Mouse (Mus musculus) MEL (cell line): Measurements from ENCODE around the gene Rpl11. TPM values are rescaled to one million over a fixed set of nuclear protein-coding genes. Genes with fewer than 3 reads are reported as not detected.

Experiments
- DNase-seq: peaks from one replicate; pipeline ENCODE4 v3.0.0; 2011; ENCODE audit warnings: low read depth, low spot score
- H3K27ac ChIP-seq: 2 replicates; pipeline ENCODE4 v1.5.1; 2012; ENCODE audit warnings: low read depth, mild to moderate bottlenecking, control low read depth, low read length, moderate library complexity; ENCODE audit not compliant: control insufficient read depth
- H3K27me3 ChIP-seq, 2 experiments: fragments of 150-350 bp in 1 of 2; sonication (generic) in 1 of 2; 2 replicates each; pipeline ENCODE4 v1.6.1; 2012; ENCODE audit warnings: low read length in 2 of 2, mild to moderate bottlenecking in 2 of 2, improper control_type of control experiment in 1 of 2, moderate library complexity in 1 of 2; ENCODE audit not compliant: insufficient read depth in 2 of 2, control insufficient read depth in 1 of 2
- H3K36me3 ChIP-seq, 2 experiments: 2 replicates each; pipeline ENCODE4 v1.6.1; 2012 to 2014; ENCODE audit warnings: low read length in 2 of 2, improper control_type of control experiment in 1 of 2, inconsistent platforms in 1 of 2, mild to moderate bottlenecking in 1 of 2; ENCODE audit not compliant: insufficient read depth in 2 of 2, control insufficient read depth in 1 of 2
- H3K4me1 ChIP-seq, 2 experiments: fragments of 150-350 bp in 1 of 2; sonication (generic) in 1 of 2; 2 replicates each; pipeline ENCODE4 v1.6.1; 2012; ENCODE audit warnings: low read length in 2 of 2, improper control_type of control experiment in 1 of 2, mild to moderate bottlenecking in 1 of 2; ENCODE audit not compliant: insufficient read depth in 2 of 2, control insufficient read depth in 1 of 2
- H3K4me3 ChIP-seq, 2 experiments: fragments of 150-350 bp in 1 of 2; sonication (generic) in 1 of 2; 2 replicates each; pipeline ENCODE4 v1.5.1; 2012; ENCODE audit warnings: low read depth in 2 of 2, low read length in 2 of 2, mild to moderate bottlenecking in 2 of 2, moderate library complexity in 2 of 2, control low read depth in 1 of 2, improper control_type of control experiment in 1 of 2; ENCODE audit not compliant: control insufficient read depth in 1 of 2, insufficient read depth in 1 of 2
- H3K79me2 ChIP-seq: 2 replicates; pipeline ENCODE4 v1.6.1; 2012; ENCODE audit warnings: mild to moderate bottlenecking, low read length, moderate library complexity; ENCODE audit not compliant: control insufficient read depth, poor library complexity, insufficient read depth
- H3K9ac ChIP-seq: 2 replicates; pipeline ENCODE4 v1.6.1; 2012; ENCODE audit warnings: low read depth, mild to moderate bottlenecking, control low read depth, low read length, moderate library complexity; ENCODE audit not compliant: control insufficient read depth, poor library complexity, severe bottlenecking
- H3K9me3 ChIP-seq: fragments of 150-350 bp; sonication (generic); replicated peaks from 2 replicates; pipeline ENCODE4 v1.6.1; 2012; ENCODE audit warnings: mild to moderate bottlenecking, low read length, improper control_type of control experiment, moderate library complexity; ENCODE audit not compliant: insufficient read depth
- BHLHE40 ChIP-seq: IDR thresholded peaks from 2 replicates; pipeline ENCODE4 v1.6.1; 2012; ENCODE audit warnings: low read depth, mild to moderate bottlenecking, inconsistent platforms, low read length, improper control_type of control experiment, borderline replicate concordance
- CHD1 ChIP-seq: IDR thresholded peaks from 2 replicates; pipeline ENCODE4 v1.6.1; 2012; ENCODE audit warnings: low read depth, mild to moderate bottlenecking, inconsistent platforms, low read length, improper control_type of control experiment
- CTCF ChIP-seq, 3 experiments: IDR thresholded peaks in 2 of 3; conservative IDR thresholded peaks in 1 of 3; 2 replicates each; pipeline ENCODE4 v1.5.1; 2011 to 2012; ENCODE audit warnings: low read length in 3 of 3, low read depth in 2 of 3, mild to moderate bottlenecking in 2 of 3, improper control_type of control experiment in 1 of 3, inconsistent platforms in 1 of 3, mixed read lengths in 1 of 3, moderate library complexity in 1 of 3; ENCODE audit not compliant: control insufficient read depth in 1 of 3, insufficient read depth in 1 of 3, poor library complexity in 1 of 3, severe bottlenecking in 1 of 3
- ELF1 ChIP-seq: IDR thresholded peaks from 2 replicates; pipeline ENCODE4 v1.6.1; 2014; ENCODE audit warnings: low read depth, mild to moderate bottlenecking, inconsistent platforms, low read length, improper control_type of control experiment, moderate library complexity
- EP300 ChIP-seq, 2 experiments: IDR thresholded peaks; 2 replicates each; pipeline ENCODE4 v1.6.1; 2011; ENCODE audit warnings: improper control_type of control experiment in 2 of 2, low read length in 2 of 2, low read depth in 1 of 2, mild to moderate bottlenecking in 1 of 2
- ETS1 ChIP-seq: IDR thresholded peaks from 2 replicates; pipeline ENCODE4 v1.6.1; 2012; ENCODE audit warnings: low read depth, mild to moderate bottlenecking, inconsistent platforms, low read length, improper control_type of control experiment, moderate library complexity
- GABPA ChIP-seq: IDR thresholded peaks from 2 replicates; pipeline ENCODE4 v1.6.1; 2012; ENCODE audit warnings: low read depth, mild to moderate bottlenecking, inconsistent platforms, low read length, improper control_type of control experiment, moderate library complexity
- GATA1 ChIP-seq: IDR thresholded peaks from 2 replicates; pipeline ENCODE4 v1.6.1; 2011; ENCODE audit warnings: low read depth, low read length, improper control_type of control experiment
- HCFC1 ChIP-seq: IDR thresholded peaks from 2 replicates; pipeline ENCODE4 v1.6.1; 2012; ENCODE audit warnings: low read depth, mild to moderate bottlenecking, inconsistent platforms, low read length, improper control_type of control experiment, moderate library complexity
- JUND ChIP-seq: IDR thresholded peaks from 2 replicates; pipeline ENCODE4 v1.6.1; 2011; ENCODE audit warnings: low read depth, mild to moderate bottlenecking, improper control_type of control experiment, low read length
- MAFK ChIP-seq: IDR thresholded peaks from 2 replicates; pipeline ENCODE4 v1.6.1; 2011; ENCODE audit warnings: low read depth, mild to moderate bottlenecking, low read length, improper control_type of control experiment, borderline replicate concordance
- MAX ChIP-seq: IDR thresholded peaks from 2 replicates; pipeline ENCODE4 v1.6.1; 2011; ENCODE audit warnings: low read length, improper control_type of control experiment
- MAZ ChIP-seq: IDR thresholded peaks from 2 replicates; pipeline ENCODE4 v1.6.1; 2012; ENCODE audit warnings: low read depth, mild to moderate bottlenecking, inconsistent platforms, low read length, improper control_type of control experiment
- MEF2A ChIP-seq: IDR thresholded peaks from 2 replicates; pipeline ENCODE4 v1.6.1; 2014; ENCODE audit warnings: low read depth, mild to moderate bottlenecking, inconsistent platforms, low read length, improper control_type of control experiment; ENCODE audit not compliant: poor library complexity, insufficient replicate concordance, severe bottlenecking; ENCODE audit errors: extremely low read depth
- MXI1 ChIP-seq: IDR thresholded peaks from 2 replicates; pipeline ENCODE4 v1.6.1; 2011; ENCODE audit warnings: mild to moderate bottlenecking, low read depth, low read length, improper control_type of control experiment
- MYC ChIP-seq: IDR thresholded peaks from 2 replicates; pipeline ENCODE4 v1.6.1; 2011; ENCODE audit warnings: low read depth, mild to moderate bottlenecking, low read length, improper control_type of control experiment, moderate library complexity
- NELFE ChIP-seq: IDR thresholded peaks from 2 replicates; pipeline ENCODE4 v1.6.1; 2011; ENCODE audit warnings: low read depth, low read length, improper control_type of control experiment
- NRF1 ChIP-seq: IDR thresholded peaks from 2 replicates; pipeline ENCODE4 v1.6.1; 2014; ENCODE audit warnings: low read depth, mild to moderate bottlenecking, inconsistent platforms, low read length, improper control_type of control experiment, moderate library complexity; ENCODE audit not compliant: poor library complexity, insufficient read depth, severe bottlenecking
- RCOR1 ChIP-seq: IDR thresholded peaks from 2 replicates; pipeline ENCODE4 v1.6.1; 2012; ENCODE audit warnings: low read depth, mild to moderate bottlenecking, inconsistent platforms, low read length, improper control_type of control experiment
- SIN3A ChIP-seq: IDR thresholded peaks from 2 replicates; pipeline ENCODE4 v1.6.1; 2012; ENCODE audit warnings: low read length, improper control_type of control experiment, inconsistent platforms
- TAL1 ChIP-seq: IDR thresholded peaks from 2 replicates; pipeline ENCODE4 v1.6.1; 2012; ENCODE audit warnings: mild to moderate bottlenecking, inconsistent platforms, low read length, moderate library complexity, mixed read lengths
- TBP ChIP-seq: IDR thresholded peaks from 2 replicates; pipeline ENCODE4 v1.8.0; 2011; ENCODE audit warnings: low read depth, low read length, improper control_type of control experiment
- TCF12 ChIP-seq: IDR thresholded peaks from 2 replicates; pipeline ENCODE4 v1.6.1; 2014; ENCODE audit warnings: low read depth, mild to moderate bottlenecking, inconsistent platforms, low read length, improper control_type of control experiment, moderate library complexity
- UBTF ChIP-seq: IDR thresholded peaks from 2 replicates; pipeline ENCODE4 v1.6.1; 2012; ENCODE audit warnings: low read depth, mild to moderate bottlenecking, inconsistent platforms, low read length, improper control_type of control experiment, moderate library complexity, borderline replicate concordance; ENCODE audit not compliant: insufficient read depth
- USF1 ChIP-seq: IDR thresholded peaks from 2 replicates; pipeline ENCODE4 v1.6.1; 2014; ENCODE audit warnings: low read depth, mild to moderate bottlenecking, inconsistent platforms, low read length, improper control_type of control experiment, moderate library complexity
- USF2 ChIP-seq, 2 experiments: IDR thresholded peaks; 2 replicates each; pipeline ENCODE4 v1.6.1; 2011 to 2012; ENCODE audit warnings: improper control_type of control experiment in 2 of 2, low read length in 2 of 2, borderline replicate concordance in 1 of 2, inconsistent platforms in 1 of 2, low read depth in 1 of 2, mild to moderate bottlenecking in 1 of 2; ENCODE audit not compliant: insufficient read depth in 1 of 2
- ZMIZ1 ChIP-seq: IDR thresholded peaks from 2 replicates; pipeline ENCODE4 v1.6.1; 2012; ENCODE audit warnings: low read depth, mild to moderate bottlenecking, inconsistent platforms, low read length, improper control_type of control experiment, moderate library complexity
- ZNF384 ChIP-seq: IDR thresholded peaks from 2 replicates; pipeline ENCODE4 v1.6.1; 2012; ENCODE audit warnings: low read depth, mild to moderate bottlenecking, inconsistent platforms, low read length, improper control_type of control experiment
- polyA plus RNA-seq, 2 experiments: library from polyadenylated mRNA; stranded (reverse) in 1 of 2; unstranded in 1 of 2; fragments of >175 nt in 1 of 2; fragments of >200 nt in 1 of 2; gene quantifications; 2 replicates each; pipeline versions ENCODE4 v1.2.1 to v1.2.4; 2012; ENCODE audit warnings: low replicate concordance in 2 of 2, low read depth in 1 of 2; ENCODE audit not compliant: insufficient read length in 2 of 2, insufficient read depth in 1 of 2, missing spikeins in 1 of 2
- total RNA-seq: library from RNA; depleted of rRNA; stranded (reverse); fragments of 300-350 nt; gene quantifications from 2 replicates; pipeline ENCODE4 v1.2.3, GENCODE M21; 2012

Rpl11 gene
- total and polyA plus RNA-seq, 3 experiments: 2,003 to 2,603 TPM; not detected in 1

GRCm38 (mm10) chr4:136028689-136029088 is 24.5 kb downstream of the Rpl11 start:
- no peak for TF ChIP-seq MAZ
- peak; percentile 16; the same call in 1 of the 2 replicates for TF ChIP-seq TBP
- TF ChIP-seq TAL1: no peak
- TF ChIP-seq EP300 (IDR thresholded peaks at IDR 0.05; ENCODE audit: low read depth in 1 of 2, low read length in 2 of 2): peak; percentile 36 to 41; a peak in 2 of 4 replicates
- peak; percentile 93 for TF ChIP-seq MAFK
- no peak for TF ChIP-seq USF2 (IDR thresholded peaks at IDR 0.05; ENCODE audit: borderline replicate concordance in 1 of 2, insufficient read depth in 1 of 2, low read depth in 1 of 2, low read length in 2 of 2)
- TF ChIP-seq SIN3A: 0 out of 2 replicates have a peak, but pooled peaks have one; percentile 14
- TF ChIP-seq MEF2A: peak; percentile 76; the same call in 1 of the 2 replicates
- peak; percentile 71 for TF ChIP-seq GATA1
- peak; percentile 66; the same call in 1 of the 2 replicates for TF ChIP-seq ETS1
- TF ChIP-seq GABPA: peak; percentile 92
- peak; percentile 6; the same call in 1 of the 2 replicates for TF ChIP-seq MYC
- no peak for TF ChIP-seq CTCF (IDR thresholded peaks at IDR 0.05 in 2 of 3, conservative IDR thresholded peaks at IDR 0.05 in 1 of 3; ENCODE audit: control insufficient read depth in 1 of 3, insufficient read depth in 1 of 3, low read depth in 2 of 3, low read length in 3 of 3, poor library complexity in 1 of 3, severe bottlenecking in 1 of 3)
- Histone ChIP-seq H3K27ac (peak overlapping the region; percentile 94), H3K27me3 (no peaks in the 10 kb centered on the region), H3K4me3 (peak overlapping the region; percentile 29 to 63), H3K9me3 (no peaks in the 10 kb centered on the region), H3K79me2 (no peaks in the 10 kb centered on the region; the same call in 1 of the 2 replicates), H3K36me3 (peaks cover 0 to 9% of the 10 kb centered on the region in 2 experiments; a peak in 2 of 4 replicates), H3K9ac (peak overlapping the region; percentile 80), H3K4me1 (peaks cover 10 to 23% of the 10 kb centered on the region in 2 experiments)
- peak; percentile 66 for DNase-seq

- H3K27ac ChIP-seq: peak overlapping the region; percentile 94
- H3K79me2 ChIP-seq: no peaks in the 10 kb centered on the region; the same call in 1 of the 2 replicates
- H3K9ac ChIP-seq: peak overlapping the region; percentile 80
- no peaks in the 10 kb centered on the region for H3K27me3 ChIP-seq
- DNase-seq: peak; percentile 77
- no peaks in the 10 kb centered on the region for H3K9me3 ChIP-seq
- H3K36me3 ChIP-seq: peaks cover 0 to 9% of the 10 kb centered on the region in 2 experiments; a peak in 2 of 4 replicates
- peak overlapping the region; percentile 29 to 63 for H3K4me3 ChIP-seq
- peaks cover 10 to 23% of the 10 kb centered on the region in 2 experiments for H3K4me1 ChIP-seq
- TF ChIP-seq ZNF384 (no peak; the same call in 1 of the 2 replicates), TCF12 (peak; percentile 39; the same call in 1 of the 2 replicates), RCOR1 (0 out of 2 replicates have a peak, but pooled peaks have one; percentile 32), USF2 (IDR thresholded peaks at IDR 0.05; ENCODE audit: borderline replicate concordance in 1 of 2, insufficient read depth in 1 of 2, low read depth in 1 of 2, low read length in 2 of 2) (no peak), USF1 (no peak), ETS1 (peak; percentile 61), BHLHE40 (no peak), MEF2A (no peak), ZMIZ1 (peak; percentile 43; the same call in 1 of the 2 replicates), HCFC1 (0 out of 2 replicates have a peak, but pooled peaks have one; percentile 54), GATA1 (no peak), CHD1 (no peak), MAFK (no peak), MAX (peak; percentile 80), ELF1 (peak; percentile 54), JUND (no peak), MXI1 (peak; percentile 67), UBTF (no peak), NELFE (peak; percentile 47), NRF1 (no peak)
Observed at GRCm38 (mm10) chr4:136028132-136028564, 25.1 kb downstream of the Rpl11 start.
